Mouse (Mus musculus) cerebral cortex, adult 2 months (tissue): ENCODE results near the gene Kif24.

Experiments
- WGBS: fragments of 180-500 bp; shearing (Covaris S2); methylation state at CpG from one replicate; pipeline ENCODE4 v1.1.7; 2018; 5-methylcytosine and 5-hydroxymethylcytosine counted together

Kif24 gene

DNA sequence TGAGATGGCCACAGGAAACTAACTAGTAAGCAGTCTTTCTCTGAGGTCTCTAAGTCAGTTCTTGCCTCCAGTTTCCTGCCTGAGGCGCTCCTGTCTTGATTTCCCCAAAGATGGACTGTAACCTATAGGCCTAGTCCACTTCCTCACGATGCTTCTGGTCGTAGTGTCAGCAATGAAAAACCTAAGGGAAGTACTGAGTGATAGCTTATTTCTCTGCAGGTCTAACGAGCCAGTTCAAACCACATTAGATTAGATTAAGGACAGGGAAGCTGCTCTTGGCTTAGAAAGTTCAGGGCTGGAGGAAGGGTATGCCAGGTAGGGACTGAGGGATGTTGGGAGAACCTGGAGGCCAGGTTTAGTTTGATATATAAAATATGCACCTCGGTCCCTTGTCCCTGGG, 63.1 kb downstream of the Kif24 start:
- 92% methylated on average over 5 of the region's 5 CpGs for WGBS

DNA sequence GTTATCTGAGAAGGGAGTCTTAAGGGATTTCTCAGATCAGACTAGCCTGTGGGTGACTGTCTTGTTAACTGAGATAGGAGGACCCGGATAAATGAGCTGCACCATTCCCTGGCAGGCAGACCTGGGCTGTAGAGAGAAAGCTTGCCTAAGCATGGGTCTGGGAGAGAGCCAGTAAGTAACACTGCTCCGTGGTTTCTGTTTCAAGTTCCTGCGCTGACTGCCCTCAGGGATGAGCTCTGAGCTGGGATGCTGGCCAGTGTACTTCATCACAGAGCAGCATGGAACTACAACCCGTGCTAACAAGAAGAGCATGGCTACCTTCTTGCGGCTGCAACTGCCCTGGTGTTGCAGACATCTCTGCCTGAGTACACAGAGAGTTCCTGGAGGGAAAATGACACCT, 64.8 kb downstream of the Kif24 start:
- 58% methylated on average over 5 of the region's 5 CpGs for WGBS

DNA sequence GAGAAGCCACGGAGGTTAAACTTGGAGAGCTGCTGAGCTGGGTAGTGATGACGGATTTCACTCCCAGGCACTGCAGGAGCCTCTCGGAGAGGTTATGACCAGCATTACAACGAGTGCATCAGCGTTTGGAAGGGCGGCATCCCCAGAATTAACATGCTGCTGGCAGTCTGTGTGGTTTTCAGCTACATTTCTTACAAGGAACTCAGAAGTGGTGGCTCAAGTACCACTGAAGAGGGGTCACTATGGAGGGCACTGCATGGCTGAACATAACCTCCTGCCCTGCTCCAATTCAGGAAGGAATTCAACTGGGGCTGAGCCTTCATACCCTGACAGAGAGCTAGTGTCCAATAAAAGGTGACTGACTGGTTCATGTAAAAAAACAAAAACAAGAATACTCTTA, 66.3 kb downstream of the Kif24 start:
- 86% methylated on average over 6 of the region's 6 CpGs for WGBS

DNA sequence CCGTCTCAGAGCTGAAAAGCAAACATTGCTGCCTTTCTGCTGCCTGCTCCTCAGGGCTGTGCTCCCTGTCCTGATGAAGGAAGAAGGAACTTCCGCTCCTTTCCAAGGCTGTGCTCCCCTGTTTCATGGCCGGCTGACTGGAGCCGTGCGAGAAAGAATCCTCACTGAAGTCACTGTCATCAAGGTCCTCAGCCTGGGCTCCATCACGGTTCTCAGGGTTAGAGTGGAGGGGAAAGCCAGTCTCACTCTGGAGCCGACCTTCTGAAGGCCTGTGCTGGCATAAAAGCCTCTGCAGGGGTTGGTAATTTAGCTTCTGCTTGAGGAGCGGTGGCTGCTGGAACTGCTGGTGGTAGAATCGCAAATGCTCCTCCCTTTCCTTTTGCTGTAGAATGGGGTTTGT, 70.0 kb downstream of the Kif24 start:
- WGBS, result 72% methylated on average over 9 of the region's 9 CpGs

DNA sequence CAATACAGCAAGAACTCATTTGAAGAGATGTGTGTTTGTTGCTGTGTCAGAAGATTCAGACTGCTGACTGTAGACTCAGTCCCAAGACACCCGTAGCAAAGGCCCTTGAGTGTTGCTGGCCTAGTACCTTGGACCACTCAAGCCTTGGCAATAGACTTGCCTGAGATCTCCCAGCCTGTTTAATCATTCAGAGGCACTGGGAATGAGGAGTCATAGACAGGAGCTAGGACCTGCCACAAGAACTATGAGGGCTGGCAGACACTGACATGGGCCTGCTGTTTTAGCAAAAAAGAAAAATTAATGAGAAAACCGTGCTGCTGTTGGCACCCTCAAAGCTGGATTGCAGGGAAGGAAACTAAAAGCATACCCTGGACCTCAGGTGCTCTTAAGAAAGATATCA, 73.7 kb downstream of the Kif24 start:
- WGBS, result 81% methylated on average over 2 of the region's 2 CpGs

DNA sequence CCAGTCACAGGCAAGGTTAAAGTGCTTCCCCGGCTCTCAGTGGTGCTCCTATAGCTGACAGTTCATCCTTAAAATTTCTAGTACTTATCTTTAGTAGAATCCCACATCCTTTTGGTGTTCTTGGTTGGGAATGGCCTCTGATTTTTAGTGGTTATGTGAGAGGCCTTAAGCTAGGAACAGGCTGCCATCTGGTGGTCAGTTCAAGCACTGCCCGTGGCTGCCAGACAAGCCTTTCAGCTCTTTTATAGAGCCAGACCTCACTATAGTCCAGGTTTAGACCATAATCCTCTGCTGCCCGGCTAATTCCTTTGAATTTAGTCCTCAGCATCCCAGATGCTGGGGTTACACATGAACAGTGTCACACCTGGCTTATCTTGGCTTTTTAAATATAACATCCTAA, 74.6 kb downstream of the Kif24 start:
- 27% methylated on average over 3 of the region's 3 CpGs for WGBS

DNA sequence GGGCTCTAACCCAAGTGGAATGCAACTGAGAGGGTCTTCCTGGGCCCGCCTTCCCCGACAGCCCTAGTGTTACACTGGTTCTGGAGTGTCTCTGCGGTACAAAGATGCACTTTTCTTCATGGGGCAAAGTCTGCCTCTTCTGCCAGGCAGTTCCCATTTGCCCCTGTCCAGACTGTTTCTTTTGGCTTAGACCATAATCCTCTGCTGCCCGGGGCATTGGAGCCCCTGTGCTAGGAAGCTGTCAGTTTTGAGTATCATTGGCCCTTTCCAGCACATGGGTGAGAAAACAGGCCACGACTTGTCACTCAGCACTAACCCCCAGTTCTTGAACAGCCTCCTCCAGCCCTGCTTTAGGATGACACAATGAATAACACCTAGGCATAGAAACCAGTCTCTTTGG, 75.4 kb downstream of the Kif24 start:
- WGBS, result 81% methylated on average over 5 of the region's 5 CpGs

DNA sequence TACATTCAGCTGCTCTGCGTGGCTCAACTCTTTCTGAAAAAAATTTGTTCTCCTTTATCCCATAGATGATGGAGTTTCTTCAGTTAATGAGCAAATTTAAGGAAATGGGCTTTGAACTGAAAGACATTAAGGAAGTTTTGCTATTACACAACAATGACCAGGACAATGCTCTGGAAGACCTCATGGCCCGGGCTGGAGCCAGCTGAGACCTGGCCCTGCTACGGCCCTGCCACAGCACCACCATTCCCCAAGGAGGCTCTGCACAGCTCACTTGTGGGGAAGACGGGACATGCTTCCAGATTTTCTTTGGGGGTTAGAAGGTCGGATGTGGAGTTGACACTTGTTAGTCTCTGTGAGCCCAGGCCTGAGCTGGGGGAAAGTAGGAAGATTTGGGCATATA, 76.1 kb downstream of the Kif24 start:
- WGBS, result 77% methylated on average over 5 of the region's 5 CpGs

DNA sequence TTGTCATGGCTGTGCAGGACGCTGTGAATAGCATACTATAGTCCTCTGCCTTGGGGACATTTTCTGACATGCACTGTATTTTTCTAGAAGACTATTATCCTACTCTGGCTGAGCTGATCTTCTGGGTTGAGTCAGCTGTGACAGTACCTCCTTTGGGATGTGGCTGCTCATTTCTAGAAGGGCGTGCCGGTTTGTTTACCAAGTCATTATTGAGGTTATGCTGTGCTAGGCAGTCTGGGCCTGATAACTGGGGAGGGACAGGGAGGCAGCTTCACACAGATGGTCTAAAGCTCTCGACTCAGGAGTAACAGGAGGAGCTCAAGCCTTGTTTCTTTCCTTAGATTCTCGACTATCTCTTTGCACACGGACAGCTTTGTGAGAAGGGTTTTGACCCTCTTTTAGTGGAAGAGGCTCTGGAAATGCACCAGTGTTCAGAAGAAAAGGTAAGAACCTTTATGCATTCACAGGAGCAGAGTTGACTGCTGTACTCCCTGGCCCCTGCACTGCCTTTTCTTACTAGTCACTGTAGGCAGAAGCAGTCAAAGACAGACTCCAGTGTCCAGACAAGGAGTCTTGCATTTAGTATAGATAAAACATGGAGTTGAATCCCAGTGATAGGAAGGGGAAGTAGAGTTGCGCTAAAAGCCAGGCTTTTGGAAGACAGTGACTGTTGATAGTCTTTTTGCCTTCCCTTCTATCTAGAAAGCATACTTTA, 76.8 kb downstream of the Kif24 start:
- WGBS, result 66% methylated on average over 7 of the region's 7 CpGs

DNA sequence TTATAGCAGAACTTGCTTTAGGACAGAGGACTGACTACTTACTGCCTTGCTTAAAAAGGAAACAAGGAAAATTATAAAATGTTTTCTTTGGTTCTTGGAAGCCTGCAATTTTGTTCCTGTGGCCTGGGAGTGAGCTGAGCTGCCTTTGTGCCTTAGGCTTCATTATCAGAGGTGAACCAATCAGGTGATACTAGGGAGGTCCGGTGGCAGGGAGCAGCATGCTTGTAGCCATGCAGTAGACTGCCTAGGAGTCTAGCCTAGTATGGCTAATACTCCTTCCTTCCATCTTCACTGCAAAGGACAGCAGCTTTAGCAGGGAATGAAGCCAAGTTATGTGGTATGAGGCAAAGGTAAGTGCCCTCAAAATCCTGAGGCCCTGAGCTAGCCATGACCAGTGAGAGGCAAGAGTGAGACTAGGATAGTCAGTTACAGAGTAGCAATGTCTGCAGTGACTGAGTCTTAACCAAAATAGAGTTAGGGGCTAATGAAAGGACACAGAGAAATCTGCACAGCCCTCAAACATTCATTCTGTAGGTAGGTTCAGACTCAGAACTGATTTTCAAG, 78.2 kb downstream of the Kif24 start:
- 71% methylated on average over 1 of the region's 1 CpGs for WGBS

DNA sequence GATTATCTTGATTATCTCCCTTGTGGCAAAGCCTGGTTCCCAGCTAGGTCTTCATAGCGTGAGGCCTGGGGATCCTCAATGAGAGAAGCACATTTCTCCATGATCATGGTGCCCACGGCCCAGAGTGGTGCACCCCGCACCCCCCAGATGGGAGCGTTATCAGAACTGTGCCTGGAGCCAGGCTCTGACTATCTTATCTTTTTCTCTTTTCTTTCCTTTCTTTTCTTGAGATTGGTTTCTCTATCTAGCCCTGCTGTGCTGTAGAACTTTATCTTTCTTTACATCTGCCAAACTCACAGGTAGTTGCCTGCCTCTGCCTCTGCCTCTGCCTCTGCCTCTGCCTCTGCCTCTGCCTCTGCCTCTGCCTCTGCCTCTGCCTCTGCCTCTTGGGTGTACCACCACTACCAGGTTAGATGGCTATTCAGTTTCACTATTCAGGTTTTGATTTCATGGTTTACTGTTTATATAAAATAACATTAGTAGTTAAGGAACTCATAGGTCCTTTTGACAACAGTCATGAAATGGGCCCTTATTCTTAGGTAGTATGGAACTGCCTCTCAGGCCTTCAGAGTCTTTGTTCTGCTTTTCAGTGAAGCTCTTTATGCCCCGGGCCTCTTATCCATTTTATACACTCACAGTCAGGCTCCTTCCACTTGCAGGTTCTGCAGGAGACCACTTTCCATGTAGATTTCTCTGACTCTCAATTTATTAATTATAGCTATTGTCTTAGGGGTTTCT, 83.3 kb downstream of the Kif24 start:
- 95% methylated on average over 5 of the region's 5 CpGs for WGBS

DNA sequence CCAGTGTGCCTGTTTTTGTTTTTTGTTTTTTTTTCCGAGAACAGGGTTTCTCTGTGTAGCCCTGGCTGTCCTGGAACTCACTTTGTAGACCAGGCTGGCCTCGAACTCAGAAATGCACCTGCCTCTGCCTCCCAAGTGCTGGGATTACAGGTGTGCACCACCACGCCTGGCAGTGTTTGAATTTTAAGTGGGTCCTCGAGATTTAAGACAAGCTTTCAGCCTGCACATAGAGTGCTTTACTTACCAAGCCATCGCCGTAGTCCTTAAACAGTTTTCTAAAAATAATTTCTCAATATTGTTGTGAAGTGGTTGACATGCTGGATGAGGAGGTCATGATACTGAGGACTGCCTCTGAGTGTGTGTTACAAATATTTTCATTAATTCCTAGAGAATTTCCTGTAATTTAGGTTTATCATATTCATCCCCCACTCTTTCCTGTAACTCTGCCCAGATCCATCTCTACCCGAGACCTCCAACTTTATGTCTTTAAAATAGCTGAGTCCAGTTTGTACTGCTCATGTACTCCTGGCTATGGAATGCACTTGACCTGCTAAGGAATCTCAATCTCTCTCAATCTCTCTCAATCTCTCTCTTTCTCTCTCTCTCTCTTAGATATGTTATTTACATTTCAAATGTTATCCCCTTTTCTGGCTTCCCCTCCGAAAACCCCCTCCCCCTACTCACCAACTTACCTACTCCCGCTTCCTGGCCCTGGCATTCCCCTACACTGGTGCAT, 94.8 kb downstream of the Kif24 start:
- WGBS, result 87% methylated on average over 9 of the region's 9 CpGs

DNA sequence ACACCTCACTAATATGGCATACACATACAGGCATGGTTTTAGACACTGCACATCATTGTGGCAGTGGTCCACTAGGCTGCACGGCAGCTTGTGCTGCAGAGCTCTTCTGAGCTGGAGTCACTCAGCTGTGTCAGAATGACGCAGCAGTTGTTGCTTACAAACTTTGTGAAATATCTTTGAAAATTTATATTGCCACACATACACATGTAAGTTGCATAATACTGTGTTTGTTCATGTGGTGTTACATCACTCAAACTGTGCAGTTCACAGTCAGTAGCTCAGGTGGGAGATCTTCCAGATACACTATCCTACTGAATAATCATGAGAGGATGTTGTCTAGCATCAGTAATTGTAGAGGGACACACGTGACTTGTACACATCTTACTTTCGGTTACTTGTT, 96.5 kb downstream of the Kif24 start:
- WGBS, result 67% methylated on average over 4 of the region's 4 CpGs

DNA sequence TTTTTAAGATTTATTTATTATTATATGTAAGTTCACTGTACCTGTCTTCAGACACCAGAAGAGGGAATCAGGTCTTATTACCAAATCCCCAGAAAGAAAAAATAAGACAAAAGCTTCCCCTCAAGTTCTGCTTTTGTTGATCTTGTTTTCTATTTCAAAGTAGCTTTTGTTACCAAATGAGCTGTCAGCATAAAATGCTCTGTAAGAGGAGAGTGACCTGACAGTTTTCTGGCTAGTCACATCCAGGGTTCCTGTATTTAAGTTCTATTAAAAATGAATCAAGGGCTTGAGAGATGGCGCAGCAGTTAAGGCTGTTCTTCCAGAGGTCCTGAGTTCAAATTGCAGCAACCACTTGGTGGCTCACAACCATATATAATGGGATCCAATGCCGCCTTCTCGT, 103.6 kb downstream of the Kif24 start:
- 93% methylated on average over 3 of the region's 3 CpGs for WGBS

DNA sequence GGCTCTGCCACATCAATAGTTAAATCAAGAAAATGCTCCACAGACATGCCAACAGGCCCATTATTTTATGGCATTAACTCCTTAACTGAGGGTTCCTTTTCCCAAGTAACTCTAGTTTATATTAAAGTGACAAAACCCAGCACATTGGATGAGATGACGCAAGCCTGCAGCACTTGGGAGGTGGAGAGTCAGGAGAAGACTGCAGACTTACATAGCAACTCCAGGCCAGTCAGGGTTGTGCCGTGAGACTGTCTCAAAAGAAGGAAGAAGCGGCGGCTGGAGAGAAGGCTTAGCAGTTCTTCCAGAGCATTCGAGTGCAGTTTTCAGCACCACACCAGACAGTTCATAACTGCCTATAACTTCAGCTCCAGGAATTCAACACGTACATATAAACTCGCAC, 105.3 kb downstream of the Kif24 start:
- WGBS, result 88% methylated on average over 7 of the region's 7 CpGs

DNA sequence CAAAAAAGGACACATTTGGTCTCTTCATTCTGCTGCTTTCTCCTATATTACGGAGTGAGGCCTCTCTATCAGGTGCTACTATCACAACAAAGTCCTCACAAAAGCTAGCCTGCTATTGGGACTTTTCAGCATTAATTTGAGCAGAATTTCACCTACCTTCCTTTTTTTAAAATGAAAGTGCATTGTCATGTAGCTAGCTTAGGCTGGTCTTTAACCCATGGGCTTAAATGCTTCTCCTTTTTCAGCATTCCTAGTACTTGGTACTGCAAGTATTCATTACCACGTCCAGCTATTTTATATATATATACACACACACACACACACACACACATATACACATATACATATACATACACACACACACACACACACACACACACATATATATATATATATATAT, 106.0 kb downstream of the Kif24 start:
- 75% methylated on average over 2 of the region's 2 CpGs for WGBS

DNA sequence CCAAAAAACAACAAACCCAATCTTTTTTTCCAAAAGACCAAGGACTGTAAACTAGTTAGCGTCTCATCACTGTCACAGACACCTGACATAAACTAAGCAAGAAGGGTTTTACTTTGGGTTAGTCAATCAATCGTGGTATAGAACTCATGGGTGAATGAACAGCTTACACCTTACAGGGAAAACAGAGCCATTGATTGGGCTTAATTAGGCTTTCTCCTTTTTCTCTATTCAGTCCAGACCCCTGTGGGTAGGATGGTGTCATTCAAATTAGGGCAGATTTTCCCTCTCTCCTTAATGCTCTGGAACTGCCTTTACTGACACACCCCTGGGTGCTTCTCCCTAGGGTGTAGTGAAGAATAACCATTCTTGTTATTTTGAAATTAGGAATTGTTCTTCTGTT, 107.5 kb downstream of the Kif24 start:
- WGBS, result 63% methylated on average over 2 of the region's 2 CpGs

DNA sequence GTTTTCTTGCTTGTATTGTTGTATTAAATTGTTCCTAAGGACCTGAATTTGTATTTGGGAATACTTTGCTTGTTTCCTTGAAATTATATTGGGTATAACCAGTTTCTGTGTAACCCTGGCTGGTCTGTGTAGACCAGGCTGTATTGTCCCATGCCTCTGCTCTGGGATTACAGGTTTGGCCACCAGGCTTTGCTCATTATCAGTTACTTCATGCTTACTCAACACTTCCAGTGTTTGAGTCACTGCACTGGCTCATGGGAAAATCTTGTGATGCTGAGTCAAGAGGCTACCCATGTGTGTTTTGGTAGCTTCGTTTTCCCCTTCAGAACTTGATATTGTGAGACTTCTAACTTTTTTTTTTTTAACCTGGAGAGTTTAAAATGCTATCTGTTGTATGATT, 111.4 kb downstream of the Kif24 start:
- 62% methylated on average over 1 of the region's 1 CpGs for WGBS

DNA sequence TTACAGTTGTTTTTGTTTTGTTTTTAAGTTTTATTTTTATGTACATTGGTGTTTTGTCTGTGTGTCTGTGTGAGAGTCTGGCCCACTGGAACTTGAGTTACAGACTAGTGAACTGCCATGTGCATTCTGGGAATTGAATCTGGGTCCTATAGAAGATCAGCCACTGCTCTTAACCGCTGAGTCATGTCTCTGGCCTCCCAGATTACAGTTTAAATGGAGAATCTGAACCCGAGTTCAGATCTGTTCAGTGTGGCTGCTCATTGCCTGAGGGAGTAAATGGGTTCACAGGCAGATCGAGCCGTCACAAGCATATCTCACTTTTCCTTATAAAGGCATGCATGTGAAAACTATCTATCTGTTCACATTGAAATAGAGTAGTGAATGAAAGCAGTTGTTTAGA, 111.9 kb downstream of the Kif24 start:
- WGBS, result 89% methylated on average over 4 of the region's 4 CpGs

DNA sequence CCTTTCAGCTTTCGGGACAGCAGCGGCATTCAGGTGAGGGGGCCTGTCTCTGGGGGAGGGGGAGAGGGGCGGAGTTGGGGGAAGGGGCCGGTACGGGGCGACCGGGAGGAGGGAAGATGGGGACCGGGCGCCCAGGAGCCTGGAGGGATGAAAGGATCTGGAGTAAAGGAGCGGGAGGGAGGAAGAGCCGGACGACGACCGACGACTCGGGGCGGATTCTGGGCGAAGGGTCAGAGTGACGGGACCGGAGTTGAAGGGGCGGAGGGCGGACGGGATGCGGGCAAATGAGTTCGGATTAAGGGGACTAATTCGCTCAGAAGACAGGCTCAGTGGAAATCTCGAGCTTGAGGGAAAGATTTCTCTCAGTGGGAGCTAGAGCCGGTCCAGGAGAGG, 115.5 kb downstream of the Kif24 start:
- 2% methylated on average over 28 of the region's 28 CpGs for WGBS

DNA sequence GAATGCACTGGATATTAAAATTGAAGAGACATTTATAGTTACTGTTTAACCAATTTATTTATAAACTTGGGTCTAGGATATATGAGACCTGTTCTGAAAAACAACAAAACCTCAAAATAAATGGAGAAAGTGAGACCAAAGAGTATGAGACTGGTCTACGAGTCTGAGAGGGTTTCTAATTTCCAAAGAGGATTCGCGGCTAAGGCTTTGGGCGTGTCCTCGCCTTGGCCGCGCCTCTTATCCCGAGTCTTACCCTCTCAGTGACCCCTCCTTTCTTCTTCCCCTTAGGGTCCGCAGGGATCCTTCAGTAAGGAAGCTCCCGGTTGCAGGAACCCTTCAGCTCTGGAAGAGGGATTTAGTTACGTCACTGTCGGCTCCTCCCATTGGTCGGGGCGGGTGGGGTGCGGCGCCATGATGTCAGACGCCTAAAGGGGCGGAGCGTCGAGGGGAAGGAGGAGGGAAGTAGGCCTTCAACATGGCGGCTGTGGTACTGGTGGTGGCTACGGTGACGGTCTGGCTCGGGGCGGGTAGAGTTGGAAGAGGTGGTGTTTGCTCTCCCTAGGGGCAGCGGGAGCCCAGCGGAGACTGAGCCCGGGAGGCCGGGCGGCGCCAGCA, 116.0 kb downstream of the Kif24 start, which contains the start of gene Ubap1:
TSS of gene Ubap1 (plus strand) at position 413 of the 615 bp plus-strand sequence.
- WGBS, result under 1% methylated on average over 30 of the region's 31 CpGs

DNA sequence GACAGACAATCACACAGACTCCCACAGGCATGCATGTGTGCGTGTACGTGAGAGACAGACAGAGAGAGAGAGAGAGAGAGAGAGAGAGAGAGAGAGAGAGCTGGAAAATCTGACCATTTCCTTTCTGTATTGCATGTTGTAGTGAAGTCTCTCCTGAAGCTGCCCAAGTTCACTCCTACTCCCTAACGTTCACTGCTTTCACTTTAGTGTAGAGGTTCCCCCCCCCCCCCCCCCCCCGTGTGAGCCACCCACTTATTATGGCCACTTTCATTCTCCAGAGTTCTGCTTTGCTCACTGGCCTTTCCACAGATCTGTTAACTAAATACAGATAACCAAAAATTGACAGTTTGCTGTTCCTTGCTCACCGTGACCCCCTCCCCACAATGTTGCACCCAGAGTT, 116.8 kb downstream of the Kif24 start:
- 24% methylated on average over 5 of the region's 5 CpGs for WGBS
